Mouse (Mus musculus) left cerebral cortex, postnatal 25 days (tissue): ENCODE data around the gene Lamc3. TPM values are rescaled to one million over a fixed set of nuclear protein-coding genes. Genes with fewer than 3 reads are reported as not detected.

Source experiments
- DNase-seq, 2 experiments: peaks; one replicate each; pipeline ENCODE4 v3.0.0; 2022; ENCODE audit warnings: low spot score in 2 of 2, mixed read lengths in 1 of 2
- intact Hi-C: fragments of 180-260 bp; cut with DNase I; formaldehyde crosslinking; loops from one replicate; pipeline ENCODE4 v1.15.1; 2025
- total RNA-seq, 2 experiments: library from RNA; stranded (reverse); gene quantifications; 2 replicates each; pipeline ENCODE4 v1.2.3; 2021

Lamc3 gene
- total RNA-seq = 1 to 10 TPM; 7.6 to 8.7 TPM

- DNase-seq = no peak
- intact Hi-C loops = loop anchor here (2.0 to 10.0 kb wide), 2 partner anchors 28 to 202 kb away; partner anchors contain the start of gene Abl1
These were observed at the start of gene Lamc3 for GRCm38 (mm10) chr2:31887030-31887429. Lamc3 (plus strand) TSS chr2:31887291.

- DNase-seq = no peak
- intact Hi-C loops = no loop called here
These were observed 48.2 kb upstream of the Lamc3 start for GRCm38 (mm10) chr2:31838868-31839267.

- DNase-seq = no peak
- intact Hi-C loops = no loop called here
These were observed 42.4 kb upstream of the Lamc3 start for GRCm38 (mm10) chr2:31844729-31845136.

DNA sequence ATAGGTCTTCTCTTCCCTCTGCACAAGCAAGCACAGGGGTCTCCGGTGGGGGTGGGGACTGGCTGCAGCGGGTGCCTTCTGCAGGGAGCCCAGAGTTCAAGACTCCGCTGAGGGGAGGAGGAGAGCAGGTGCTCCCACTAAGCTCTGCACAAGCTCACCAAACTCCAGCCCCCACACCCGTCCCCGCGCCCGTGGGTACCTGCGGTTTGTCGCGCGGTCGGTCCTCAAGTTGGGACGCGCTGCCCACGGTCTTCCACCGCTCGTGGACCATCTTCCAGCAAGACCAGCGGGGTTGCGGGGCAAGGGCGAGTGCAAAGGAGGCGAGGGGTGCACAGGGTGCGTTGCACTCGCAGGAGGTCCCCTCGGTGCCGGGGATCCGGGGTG, 41.6 kb upstream of the Lamc3 start:
- no peak for DNase-seq
- intact Hi-C loops = no loop called here

GRCm38 (mm10) chr2:31845896-31846691, 41.0 kb upstream of the Lamc3 start, which contains the start of gene Fibcd1:
Fibcd1 (minus strand) TSS chr2:31846005.
- intact Hi-C loops = no loop called here

DNA sequence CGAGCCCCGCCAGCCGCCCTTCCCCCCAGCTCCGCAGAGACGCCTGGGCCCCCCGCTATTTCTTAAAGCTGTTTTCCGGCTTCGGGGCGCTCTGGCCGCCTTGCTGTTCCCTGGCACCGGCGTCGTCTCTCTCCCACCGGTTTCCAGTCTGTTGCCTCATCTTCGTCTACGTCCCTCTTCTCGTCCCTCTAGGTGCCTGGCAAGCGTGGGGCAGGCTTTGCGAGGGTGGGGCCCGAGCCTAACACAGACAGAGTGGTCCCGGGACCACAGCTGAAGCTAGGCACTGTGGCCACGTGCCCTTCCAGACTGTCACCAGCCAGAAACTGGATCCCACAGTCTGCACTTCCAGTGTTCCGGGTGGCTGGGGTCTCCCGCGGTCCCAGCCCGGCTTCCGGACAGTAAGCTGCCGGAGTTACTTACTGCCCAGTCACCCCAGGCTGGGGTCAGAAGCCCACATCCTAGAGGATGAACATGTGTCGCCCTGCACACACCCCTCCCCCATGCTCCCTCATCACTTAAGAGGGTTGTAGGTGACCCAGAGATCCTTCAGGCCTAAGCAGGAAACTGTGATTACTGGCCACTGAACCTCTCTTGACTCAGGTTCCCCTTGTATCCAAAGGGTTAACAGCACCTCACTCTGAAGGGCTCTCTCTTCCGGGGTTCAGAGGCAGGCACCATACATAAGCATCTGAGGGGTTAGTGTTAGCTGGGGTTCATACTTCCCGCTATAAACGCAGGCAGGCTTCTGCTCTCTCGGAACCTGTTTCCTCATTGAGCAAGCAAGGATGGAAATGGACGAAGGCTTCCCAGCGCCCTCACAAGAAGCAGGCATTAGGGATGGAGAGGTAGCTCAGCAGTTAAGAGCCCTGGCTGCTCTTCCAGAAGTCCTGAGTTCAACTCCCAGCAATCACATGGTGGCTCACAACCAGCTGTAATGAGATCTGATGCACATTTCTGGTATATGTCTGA, 40.1 kb upstream of the Lamc3 start:
- intact Hi-C loops = no loop called here
- no peak for DNase-seq

More at GRCm38 (mm10) chr2:31845896-31846691, 41.0 kb upstream of the Lamc3 start, which contains the start of gene Fibcd1:
- peak in 1 of 2 experiments; percentile 24 for DNase-seq

GRCm38 (mm10) chr2:31847908-31848307, 39.2 kb upstream of the Lamc3 start:
- intact Hi-C loops = no loop called here
- DNase-seq = no peak

DNA sequence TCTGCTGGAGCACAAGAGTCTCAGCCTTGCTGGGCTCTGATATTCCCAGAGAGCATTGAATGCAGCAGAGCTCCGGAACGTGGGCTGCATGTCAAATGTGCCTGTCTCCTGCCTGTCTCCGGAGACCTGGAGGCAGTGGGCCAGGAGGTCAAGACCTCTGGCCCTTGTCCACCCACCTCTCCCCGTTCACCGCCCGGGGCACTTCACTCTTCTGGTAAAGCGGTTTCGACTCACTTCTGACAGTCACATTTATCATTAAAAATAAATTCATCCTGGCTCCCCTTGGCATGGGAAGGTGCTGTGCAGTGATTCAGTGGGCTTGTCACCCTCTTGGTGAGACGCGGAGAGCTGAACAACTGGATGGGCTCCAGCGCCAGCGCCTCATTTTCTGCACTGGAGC, 37.0 kb upstream of the Lamc3 start:
- DNase-seq = no peak
- intact Hi-C loops = no loop called here

DNA sequence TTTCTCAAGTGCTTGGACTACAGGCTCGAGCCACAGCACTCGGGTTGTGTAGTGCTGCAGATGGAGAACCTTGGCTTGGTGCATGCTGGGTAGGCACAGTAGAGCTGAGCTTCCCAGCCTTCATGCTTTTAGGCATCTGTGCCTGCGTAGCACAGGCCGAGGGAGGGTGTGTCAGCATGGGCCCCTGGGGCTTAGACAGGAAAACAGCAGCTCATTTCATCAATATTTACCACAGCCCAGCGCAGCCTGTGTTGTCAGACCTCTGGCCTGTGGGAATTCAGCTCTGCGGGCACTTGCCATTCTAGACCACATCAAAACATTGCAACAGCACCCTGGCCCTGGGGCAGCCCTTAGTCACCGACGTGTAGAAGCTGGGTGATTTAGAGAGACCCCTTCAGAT, 31.1 kb upstream of the Lamc3 start:
- no peak for DNase-seq
- intact Hi-C loops = no loop called here

DNA sequence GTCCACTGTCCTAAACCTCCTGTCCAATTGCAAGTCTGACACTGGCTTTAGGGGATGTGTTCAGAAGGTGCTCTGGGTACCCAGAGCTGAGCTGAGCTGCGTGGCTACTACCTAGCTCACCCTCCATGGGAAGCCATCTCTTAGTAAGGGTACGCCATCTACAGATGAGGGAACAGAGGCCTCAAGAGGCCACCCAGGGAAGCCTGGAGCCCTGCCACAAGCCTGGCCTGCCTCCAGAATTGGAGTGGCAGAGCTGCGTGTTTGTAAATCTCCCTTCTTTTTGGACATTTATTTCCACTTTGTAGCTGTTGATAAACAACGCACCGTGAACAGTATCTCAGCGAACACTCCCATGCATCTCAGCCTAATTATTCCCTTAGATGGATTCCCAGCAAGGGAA, 29.9 kb upstream of the Lamc3 start:
- intact Hi-C loops = no loop called here
- DNase-seq = no peak

- DNase-seq = no peak
- intact Hi-C loops = no loop called here
These were observed 28.6 kb upstream of the Lamc3 start for GRCm38 (mm10) chr2:31858500-31858899.

GRCm38 (mm10) chr2:31862919-31863318, 24.2 kb upstream of the Lamc3 start:
- no peak for DNase-seq
- intact Hi-C loops = no loop called here

GRCm38 (mm10) chr2:31863766-31864165, 23.3 kb upstream of the Lamc3 start:
- no peak for DNase-seq
- intact Hi-C loops = no loop called here

DNA sequence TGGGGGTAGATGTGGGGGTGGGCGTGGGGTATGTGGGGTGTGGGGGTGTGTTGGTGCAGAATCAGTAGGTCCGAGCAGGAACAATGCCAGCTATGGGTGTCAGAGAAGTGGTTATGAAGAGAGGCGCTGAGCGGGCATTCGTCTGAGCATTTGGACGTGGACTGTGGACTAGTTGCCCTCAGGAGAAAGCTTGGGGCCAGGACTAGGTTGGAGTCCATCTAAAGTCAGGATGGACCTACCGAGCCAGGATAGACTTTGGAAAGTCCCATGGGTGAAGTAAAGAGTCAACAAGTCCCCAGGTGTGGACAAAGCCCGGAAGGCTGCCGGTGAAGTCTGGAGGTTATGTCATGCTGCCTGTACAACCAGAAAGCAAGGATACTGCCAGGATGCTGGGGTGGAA, 22.2 kb upstream of the Lamc3 start:
- DNase-seq = no peak
- intact Hi-C loops = no loop called here

- DNase-seq = no peak
- intact Hi-C loops = no loop called here
These were observed 21.8 kb upstream of the Lamc3 start for GRCm38 (mm10) chr2:31865322-31865721.

DNA sequence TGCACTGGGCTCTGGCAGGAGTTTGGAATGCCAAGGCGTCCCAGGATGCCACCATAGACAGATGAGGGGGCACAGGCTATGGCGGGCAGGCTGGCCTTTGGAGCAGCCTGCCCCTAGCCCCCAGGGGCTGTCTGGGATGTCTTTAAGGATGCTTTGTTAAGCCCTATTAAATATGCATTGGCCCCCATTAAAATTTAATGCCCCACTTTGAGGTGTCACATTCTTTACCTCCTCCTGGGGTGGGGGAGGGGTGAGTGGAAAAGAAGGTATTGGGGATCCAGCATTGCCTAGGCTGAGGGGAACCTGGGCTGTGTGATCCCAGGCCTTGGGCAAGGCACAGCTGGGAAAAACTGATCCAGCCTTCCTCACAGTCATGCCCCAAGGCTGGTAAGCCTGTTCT, 21.3 kb upstream of the Lamc3 start:
- DNase-seq = no peak
- intact Hi-C loops = no loop called here

DNA sequence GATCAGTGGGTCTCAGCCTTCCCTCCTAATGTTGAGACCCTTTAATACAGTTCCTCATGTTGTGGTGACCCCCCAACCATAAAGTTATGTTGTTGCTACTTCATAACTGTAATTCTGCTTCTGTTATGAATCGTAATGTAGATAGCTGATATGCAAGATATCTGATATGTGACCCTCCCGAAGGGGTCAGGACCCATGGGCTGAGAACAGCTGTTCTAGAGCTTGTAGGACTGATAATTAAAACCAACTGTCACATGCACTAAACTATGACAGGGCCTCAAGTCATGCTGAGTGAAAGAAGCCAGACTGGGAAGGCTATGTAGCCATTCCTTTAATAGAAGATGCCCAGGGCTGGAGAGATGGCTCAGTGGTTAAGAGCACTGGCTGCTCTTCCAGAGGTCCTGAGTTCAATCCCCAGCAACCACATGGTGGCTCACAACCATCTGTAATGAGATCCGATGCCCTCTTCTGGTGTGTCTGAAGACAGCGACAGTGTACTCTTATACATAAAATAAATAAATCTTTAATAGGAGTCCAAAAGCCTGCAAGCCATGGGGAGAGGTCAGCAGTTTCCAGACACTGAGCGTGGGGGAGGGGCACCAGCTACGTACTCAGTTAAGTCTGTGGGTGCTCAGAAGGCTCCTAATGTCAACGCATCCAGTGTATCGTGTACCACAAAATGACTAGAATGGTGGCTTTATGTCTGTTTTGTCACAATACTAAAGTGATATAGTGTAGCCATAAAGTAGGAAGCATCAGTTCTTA, 19.1 kb upstream of the Lamc3 start:
- no peak for DNase-seq
- intact Hi-C loops = no loop called here

- intact Hi-C loops = no loop called here
- no peak for DNase-seq
These were observed 18.4 kb upstream of the Lamc3 start for GRCm38 (mm10) chr2:31868538-31869164.

DNA sequence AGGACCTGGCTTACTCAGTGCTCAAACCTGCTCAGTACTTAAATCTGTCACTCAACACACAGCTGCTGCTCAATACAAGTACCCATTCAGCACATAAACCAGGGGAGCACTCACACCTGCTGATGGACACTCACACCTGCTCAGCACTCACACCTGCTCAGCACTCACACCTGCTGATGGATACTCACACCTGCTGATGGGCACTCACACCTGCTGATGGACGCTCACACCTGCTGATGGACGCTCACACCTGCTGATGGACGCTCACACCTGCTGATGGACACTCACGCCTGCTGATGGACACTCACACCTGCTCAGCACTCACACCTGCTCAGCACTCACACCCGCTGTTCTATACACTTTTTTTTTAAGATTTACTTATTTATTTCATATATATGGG, 17.4 kb upstream of the Lamc3 start:
- intact Hi-C loops = no loop called here

More for the DNA sequence above, 17.4 kb upstream of the Lamc3 start:
- DNase-seq = no peak
